Mouse (Mus musculus): Measurements from ENCODE around the gene Maml2.

DNA sequence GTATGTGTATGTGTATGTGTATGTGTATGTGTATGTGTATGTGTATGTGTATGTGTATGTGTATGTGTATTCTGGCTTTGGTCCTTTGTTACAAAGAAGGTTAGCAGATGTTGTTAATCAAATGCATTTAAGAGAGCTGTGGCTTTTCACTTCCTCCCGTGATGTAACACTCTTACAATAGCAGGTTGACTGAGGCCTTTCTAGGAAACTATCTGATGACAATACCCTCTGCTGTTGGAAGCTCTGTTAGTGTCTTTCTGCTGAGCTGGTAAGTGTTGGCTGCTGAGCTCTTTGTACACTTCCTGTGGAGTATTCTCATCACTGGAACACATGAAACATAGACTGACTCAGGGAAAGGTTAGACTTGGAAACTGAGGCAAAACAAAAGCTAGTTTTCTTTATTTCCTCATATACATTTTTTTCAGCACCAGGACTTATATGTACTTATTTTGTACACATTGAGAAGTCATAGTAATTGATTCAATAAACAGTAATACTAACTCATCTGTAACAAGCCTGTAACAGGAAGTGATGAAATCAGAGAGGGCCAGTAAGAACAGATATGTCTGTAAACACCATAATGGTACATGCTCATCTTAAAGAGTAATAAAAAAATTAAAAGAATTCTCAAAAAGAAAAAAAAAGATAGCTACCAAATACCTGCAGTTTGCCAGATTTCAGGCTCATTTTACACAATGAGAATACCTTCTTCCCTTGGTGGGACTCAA lies 145.9 kb downstream of the Maml2 start:
- no peak for TF ChIP-seq EP300 (IDR thresholded peaks at IDR 0.05; ENCODE audit: low read depth)
- no peak for TF ChIP-seq CTCF (IDR thresholded peaks at IDR 0.05; ENCODE audit: low read depth)
